Mouse (Mus musculus) embryonic facial prominence, embryonic 13.5 days (tissue): ENCODE results near the gene Nlgn2. TPM values are rescaled to one million over a fixed set of nuclear protein-coding genes. Genes with fewer than 3 reads are reported as not detected.
A peak's percentile ranks its signal among the peaks of the same experiment; 100 is the strongest.

Experiments used
- ATAC-seq: fragments of 200-750 bp; cut with Nextera tagmentation; 2 replicates; pipeline ENCODE4 v1.8.0; 2017; ENCODE audit warnings: low read depth; ENCODE audit not compliant: insufficient number of reproducible peaks, insufficient read depth, low FRiP score, low TSS enrichment
- H3K27ac ChIP-seq: fragments of 300-500 bp; sonication (generic); 2 replicates; pipeline ENCODE4 v1.5.1; 2015; ENCODE audit warnings: moderate library complexity, mild to moderate bottlenecking, inconsistent platforms
- H3K27me3 ChIP-seq: fragments of 300-500 bp; sonication (generic); 2 replicates; pipeline ENCODE4 v1.6.1; 2015; ENCODE audit warnings: mild to moderate bottlenecking, inconsistent platforms
- H3K36me3 ChIP-seq: fragments of 300-500 bp; sonication (generic); 2 replicates; pipeline ENCODE4 v1.6.1; 2015; ENCODE audit warnings: mild to moderate bottlenecking, inconsistent platforms
- H3K4me1 ChIP-seq: fragments of 300-500 bp; sonication (generic); 2 replicates; pipeline ENCODE4 v1.6.1; 2015; ENCODE audit warnings: inconsistent platforms
- H3K4me2 ChIP-seq: fragments of 300-500 bp; sonication (generic); 2 replicates; pipeline ENCODE4 v1.6.1; 2015; ENCODE audit warnings: moderate library complexity, mild to moderate bottlenecking, inconsistent platforms
- H3K4me3 ChIP-seq: fragments of 300-500 bp; sonication (generic); 2 replicates; pipeline ENCODE4 v1.5.1; 2015; ENCODE audit warnings: mild to moderate bottlenecking, inconsistent platforms
- H3K9ac ChIP-seq: fragments of 300-500 bp; sonication (generic); 2 replicates; pipeline ENCODE4 v1.6.1; 2015; ENCODE audit warnings: mild to moderate bottlenecking, inconsistent platforms
- H3K9me3 ChIP-seq: fragments of 300-500 bp; sonication (generic); 2 replicates; pipeline ENCODE4 v1.6.1; 2016; ENCODE audit warnings: inconsistent platforms
- WGBS: fragments of 180-500 bp; shearing (Covaris S2); methylation state at CpG from one replicate; pipeline ENCODE4 v1.1.7; 2015; ENCODE audit warnings: mixed read lengths; 5-methylcytosine and 5-hydroxymethylcytosine counted together
- polyA plus RNA-seq: library from polyadenylated mRNA; unstranded; fragments of >200 nt; fragmentation: Nextera tagmentation; extraction: Ambion mirVana; gene quantifications from 2 replicates; pipeline ENCODE4 v1.2.1, GENCODE M21; 2015

Gene Nlgn2
- polyA plus RNA-seq, 1 experiment from 2014 or later: 15.2 TPM

DNA sequence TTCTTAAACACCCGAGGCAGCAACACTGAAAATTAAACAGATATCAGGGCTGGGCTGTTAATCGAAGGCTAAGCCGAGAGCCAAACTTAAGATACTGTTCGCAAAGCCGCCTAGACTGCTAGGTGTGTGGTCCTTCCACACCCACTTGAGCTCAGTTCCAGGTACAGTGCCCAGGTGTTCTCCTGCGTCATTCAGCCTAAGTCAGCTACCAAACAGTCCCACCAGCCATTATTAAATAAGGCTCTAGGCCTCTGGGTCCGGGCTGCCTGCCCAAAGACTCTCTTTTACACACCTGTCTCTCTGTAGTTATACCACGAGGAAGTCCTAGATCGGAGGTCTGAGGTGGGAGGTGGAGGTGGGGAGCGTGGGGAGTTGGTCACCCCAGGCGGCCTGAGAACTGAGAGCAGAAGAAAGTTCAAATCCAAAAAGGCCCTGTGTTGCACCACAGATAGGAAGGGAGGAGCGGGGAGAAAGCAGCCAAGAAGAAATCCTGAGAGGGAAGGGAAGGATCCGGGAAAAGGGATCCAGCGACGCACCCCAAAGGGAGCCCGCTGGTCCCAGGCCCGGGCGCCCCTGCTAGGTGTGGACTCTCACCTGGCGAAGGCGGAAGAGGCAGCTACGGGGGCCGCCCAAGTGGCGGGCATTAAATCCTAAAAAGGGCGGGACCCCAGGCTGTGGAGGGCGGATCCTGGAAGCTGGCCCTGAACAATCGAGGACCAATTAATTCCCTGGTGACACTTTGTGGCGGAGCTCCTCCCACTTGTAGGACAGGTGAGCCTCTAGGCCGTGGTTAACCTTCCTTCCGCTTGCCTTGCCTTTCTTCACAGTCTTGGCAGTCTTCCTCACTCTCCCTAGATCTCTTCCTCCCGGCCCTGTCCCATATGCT lies 20.8 kb upstream of the Nlgn2 start, which contains the start of gene Tnk1:
Tnk1 (minus strand) TSS at position 618 of the 886 bp plus-strand sequence.
- H3K4me2 ChIP-seq: peak within 1 kb of the TSS; percentile 42
- peak within 1 kb of the TSS; percentile 27 for H3K4me3 ChIP-seq
- H3K27me3 ChIP-seq: peaks cover 27% of the 10 kb centered on the region
- 17% methylated on average over 30 of the region's 30 CpGs for WGBS
- peaks cover 9% of the 10 kb centered on the region for H3K4me1 ChIP-seq
- peak within 1 kb of the TSS; percentile 73 for H3K27ac ChIP-seq
- H3K9me3 ChIP-seq: no peaks in the 10 kb centered on the region
- H3K9ac ChIP-seq: peak within 1 kb of the TSS; percentile 58; the same call in 1 of the 2 replicates
- no peaks in the 10 kb centered on the region; the same call in 1 of the 2 replicates for H3K36me3 ChIP-seq
- no peak for ATAC-seq

DNA sequence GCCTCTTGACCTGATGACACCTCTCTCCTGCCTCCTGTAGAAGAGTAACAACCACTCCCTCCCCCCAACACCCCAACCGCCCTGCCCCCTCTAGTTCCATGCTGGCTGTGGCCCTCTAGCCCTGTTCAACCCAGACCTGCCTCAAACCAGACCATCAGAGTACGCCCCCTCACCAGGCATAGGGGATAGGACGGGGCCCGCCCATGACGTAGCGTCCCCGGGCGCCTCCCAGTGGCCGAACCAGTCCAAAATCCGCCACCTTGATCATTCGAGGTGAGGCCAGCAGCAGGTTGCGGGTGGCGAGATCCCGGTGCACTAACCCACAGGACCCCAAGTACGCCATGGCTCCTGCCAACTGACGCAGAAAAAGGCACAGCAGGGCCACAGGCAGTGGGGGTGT lies 17.8 kb upstream of the Nlgn2 start:
- Histone ChIP-seq H3K4me1 (peaks cover 18% of the 10 kb centered on the region), H3K9me3 (no peaks in the 10 kb centered on the region), H3K27ac (no peak overlapping the region), H3K27me3 (peaks cover 27% of the 10 kb centered on the region), H3K9ac (no peak overlapping the region), H3K4me2 (peak overlapping the region; percentile 30), H3K36me3 (peaks cover 27% of the 10 kb centered on the region), H3K4me3 (no peak overlapping the region)
- no peak for ATAC-seq
- WGBS: 25% methylated on average over 16 of the region's 16 CpGs

DNA sequence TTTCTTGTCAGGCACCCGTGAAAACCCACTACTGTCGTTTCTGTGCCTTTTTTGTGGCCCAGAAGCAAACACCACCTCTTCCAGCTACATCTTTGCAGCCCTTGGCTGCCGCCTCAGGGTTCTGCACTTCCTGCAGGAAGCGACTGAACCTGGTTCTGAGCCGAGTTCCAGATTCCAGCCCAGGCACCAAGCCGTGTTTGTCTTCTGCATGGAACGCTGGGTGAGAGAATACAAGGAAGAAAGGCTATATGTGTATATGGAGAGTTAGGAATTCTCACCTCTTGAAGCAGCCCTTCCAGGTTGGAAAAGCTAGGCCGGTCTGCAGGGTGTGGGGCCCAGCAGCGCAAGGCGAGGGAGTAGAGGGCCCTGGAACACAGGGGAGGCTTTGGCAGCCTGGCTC lies 17.1 kb upstream of the Nlgn2 start:
- Histone ChIP-seq H3K27me3 (peaks cover 26% of the 10 kb centered on the region), H3K4me3 (no peak overlapping the region), H3K9me3 (no peaks in the 10 kb centered on the region), H3K36me3 (peaks cover 34% of the 10 kb centered on the region), H3K9ac (no peak overlapping the region), H3K27ac (no peak overlapping the region), H3K4me2 (no peak overlapping the region), H3K4me1 (peaks cover 22% of the 10 kb centered on the region)
- WGBS: 84% methylated on average over 10 of the region's 10 CpGs
- ATAC-seq: no peak

- Histone ChIP-seq H3K27me3 (peaks cover 19% of the 10 kb centered on the region), H3K9me3 (no peaks in the 10 kb centered on the region), H3K4me3 (no peak overlapping the region), H3K36me3 (peaks cover 41% of the 10 kb centered on the region), H3K9ac (no peak overlapping the region), H3K27ac (no peak overlapping the region), H3K4me2 (no peak overlapping the region), H3K4me1 (peaks cover 22% of the 10 kb centered on the region)
- no peak for ATAC-seq
- WGBS: 74% methylated on average over 7 of the region's 7 CpGs
Observed at GRCm38 (mm10) chr11:69853994-69854393, 16.4 kb upstream of the Nlgn2 start.

DNA sequence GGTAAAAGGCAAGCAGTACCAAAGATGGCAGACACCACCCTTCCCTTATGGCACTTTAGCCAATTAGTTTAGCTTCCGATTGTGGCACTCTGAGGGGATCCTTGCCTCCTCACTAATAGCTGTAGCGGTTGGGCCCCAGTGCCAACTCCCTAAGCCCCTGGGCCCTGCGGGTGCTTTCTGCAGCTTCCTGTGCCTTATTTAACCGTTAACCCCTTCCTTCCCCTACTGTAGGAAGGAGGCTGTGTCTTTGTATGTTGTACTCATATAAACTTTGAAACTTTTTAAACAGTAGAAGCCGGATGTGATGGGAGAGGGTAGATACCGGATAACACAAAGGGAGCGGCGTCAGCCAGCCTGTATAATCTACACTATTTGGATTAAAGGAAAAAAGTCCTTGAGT lies 13.2 kb upstream of the Nlgn2 start:
- no peaks in the 10 kb centered on the region for H3K9me3 ChIP-seq
- peak overlapping the region; percentile 33; the same call in 1 of the 2 replicates for H3K27ac ChIP-seq
- peaks cover 2% of the 10 kb centered on the region; the same call in 1 of the 2 replicates for H3K27me3 ChIP-seq
- H3K4me3 ChIP-seq: no peak overlapping the region
- no peak for ATAC-seq
- WGBS: 63% methylated on average over 8 of the region's 8 CpGs
- peaks cover 55% of the 10 kb centered on the region for H3K36me3 ChIP-seq
- H3K4me2 ChIP-seq: no peak overlapping the region
- H3K9ac ChIP-seq: no peak overlapping the region
- H3K4me1 ChIP-seq: peaks cover 40% of the 10 kb centered on the region

DNA sequence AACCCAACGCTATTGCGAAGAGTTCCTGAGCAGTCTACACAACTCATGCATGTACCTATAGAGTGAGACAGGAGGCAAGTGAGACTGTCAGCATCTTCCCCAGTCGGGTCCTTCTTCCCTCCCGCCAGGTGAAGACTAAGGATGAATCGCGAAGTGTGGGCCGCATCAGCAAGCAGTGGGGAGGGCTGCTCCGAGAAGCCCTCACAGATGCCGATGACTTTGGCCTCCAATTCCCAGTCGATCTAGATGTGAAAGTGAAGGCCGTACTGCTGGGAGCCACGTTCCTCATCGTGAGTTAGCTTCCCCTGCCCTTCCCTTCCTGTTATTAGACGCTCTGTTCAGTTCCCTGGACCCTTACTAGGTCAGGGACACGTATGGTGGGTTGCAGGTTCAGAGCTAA lies 12.3 kb upstream of the Nlgn2 start:
- Histone ChIP-seq H3K4me1 (peaks cover 41% of the 10 kb centered on the region), H3K4me2 (no peak overlapping the region), H3K4me3 (no peak overlapping the region), H3K36me3 (peaks cover 55% of the 10 kb centered on the region), H3K27ac (no peak overlapping the region), H3K27me3 (no peaks in the 10 kb centered on the region), H3K9ac (no peak overlapping the region), H3K9me3 (no peaks in the 10 kb centered on the region)
- WGBS: 94% methylated on average over 15 of the region's 15 CpGs
- ATAC-seq: no peak

GRCm38 (mm10) chr11:69849128-69849527 lies 11.5 kb upstream of the Nlgn2 start:
- H3K4me2 ChIP-seq: no peak overlapping the region
- no peak overlapping the region for H3K4me3 ChIP-seq

GRCm38 (mm10) chr11:69848021-69848420 lies 10.4 kb upstream of the Nlgn2 start:
- Histone ChIP-seq H3K27ac (peak overlapping the region; percentile 96; the same call in 1 of the 2 replicates), H3K4me3 (peak overlapping the region; percentile 76), H3K4me2 (peak overlapping the region; percentile 94), H3K36me3 (peaks cover 54% of the 10 kb centered on the region), H3K4me1 (peaks cover 36% of the 10 kb centered on the region), H3K27me3 (no peaks in the 10 kb centered on the region), H3K9ac (peak overlapping the region; percentile 90; the same call in 1 of the 2 replicates), H3K9me3 (no peaks in the 10 kb centered on the region)
- WGBS: 94% methylated on average over 6 of the region's 6 CpGs
- no peak for ATAC-seq

More at GRCm38 (mm10) chr11:69849128-69849527, 11.5 kb upstream of the Nlgn2 start:
- H3K27me3 ChIP-seq: no peaks in the 10 kb centered on the region
- 0 out of 2 replicates have a peak overlapping the region, but pooled peaks have one; percentile 1 for H3K27ac ChIP-seq
- no peak overlapping the region for H3K9ac ChIP-seq
- peaks cover 55% of the 10 kb centered on the region for H3K36me3 ChIP-seq
- no peaks in the 10 kb centered on the region for H3K9me3 ChIP-seq
- H3K4me1 ChIP-seq: peaks cover 41% of the 10 kb centered on the region
- no peak for ATAC-seq
- 88% methylated on average over 9 of the region's 9 CpGs for WGBS

DNA sequence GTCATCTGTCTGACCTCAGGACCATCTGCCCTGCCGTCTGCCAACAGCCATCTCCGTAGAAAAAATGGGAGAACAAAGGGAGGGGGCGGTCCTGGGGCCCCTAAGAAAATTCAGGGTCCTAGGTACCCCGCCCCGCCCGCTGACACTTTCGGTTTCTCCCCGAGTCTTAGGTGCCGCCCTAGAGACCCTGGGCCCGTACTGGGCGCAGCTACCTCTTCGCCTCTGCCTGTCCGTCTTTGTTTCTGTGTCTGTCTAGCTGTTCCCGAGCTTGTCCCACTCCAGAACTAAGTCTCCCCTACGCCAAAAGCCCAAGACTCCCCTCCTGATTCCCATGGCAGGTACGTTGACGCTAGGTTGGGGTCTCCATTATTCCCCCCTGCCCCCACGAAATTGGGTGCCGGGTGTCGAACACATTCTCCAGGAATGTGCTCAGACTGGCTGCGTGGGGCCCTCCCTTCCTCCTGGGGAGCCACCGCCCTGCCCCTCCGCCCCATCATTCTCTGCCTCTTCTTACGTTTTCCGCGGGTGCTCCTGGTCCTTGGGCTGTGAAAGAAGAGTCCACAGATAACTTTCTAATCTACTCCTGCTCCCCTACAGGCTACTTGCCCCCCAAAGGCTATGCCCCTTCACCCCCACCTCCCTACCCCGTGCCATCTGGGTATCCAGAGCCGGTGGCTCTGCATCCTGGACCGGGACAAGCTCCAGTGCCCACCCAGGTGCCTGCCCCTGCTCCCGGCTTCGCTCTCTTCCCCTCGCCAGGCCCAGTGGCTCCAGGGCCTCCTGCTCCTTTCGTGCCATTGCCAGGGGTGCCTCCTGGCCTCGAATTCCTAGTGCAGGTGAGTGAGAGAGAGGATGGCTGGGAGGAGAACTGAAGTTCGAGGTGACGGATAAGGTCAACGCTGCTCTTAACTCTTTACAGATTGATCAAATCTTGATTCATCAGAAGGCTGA lies 9.4 kb upstream of the Nlgn2 start:
- H3K9me3 ChIP-seq: no peaks in the 10 kb centered on the region
- no peaks in the 10 kb centered on the region for H3K27me3 ChIP-seq
- H3K4me2 ChIP-seq: peak overlapping the region; percentile 94
- H3K4me1 ChIP-seq: peaks cover 35% of the 10 kb centered on the region
- peaks cover 44% of the 10 kb centered on the region for H3K36me3 ChIP-seq
- H3K4me3 ChIP-seq: peak overlapping the region; percentile 76
- ATAC-seq: peak; percentile 33; the same call in 1 of the 2 replicates
- H3K9ac ChIP-seq: peak overlapping the region; percentile 90
- 8% methylated on average over 37 of the region's 37 CpGs for WGBS
- peak overlapping the region; percentile 96 for H3K27ac ChIP-seq

DNA sequence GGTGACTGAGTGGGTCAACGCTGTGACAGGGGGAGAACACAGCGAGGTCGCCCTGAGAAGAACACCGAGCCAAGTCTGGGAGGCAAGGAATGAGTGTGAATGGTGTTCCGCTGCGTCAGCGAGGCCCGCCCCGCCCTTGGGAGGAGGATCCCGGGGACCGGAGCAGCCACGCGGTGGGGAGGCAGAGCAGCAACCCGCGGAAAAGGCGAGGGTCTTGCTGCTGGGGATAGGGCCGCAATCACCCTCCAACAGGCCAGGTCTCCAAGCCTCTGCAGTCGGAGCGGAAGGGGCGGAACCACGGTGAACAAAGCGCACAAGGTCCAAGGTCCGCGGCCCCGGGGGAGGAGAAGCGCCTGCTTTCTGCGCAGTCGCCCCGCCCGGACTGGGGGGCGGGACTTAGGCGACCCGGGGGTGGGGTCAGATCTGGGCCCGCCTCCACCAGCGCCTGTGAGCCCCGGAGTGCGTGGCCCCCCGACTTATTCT lies 8.7 kb upstream of the Nlgn2 start, which contains the start of gene Plscr3:
Plscr3 (plus strand) TSS at position 179 of the 483 bp plus-strand sequence.
- Histone ChIP-seq H3K9me3 (no peaks in the 10 kb centered on the region), H3K4me3 (peak within 1 kb of the TSS; percentile 76), H3K27ac (peak within 1 kb of the TSS; percentile 96), H3K27me3 (no peaks in the 10 kb centered on the region), H3K9ac (peak within 1 kb of the TSS; percentile 90), H3K36me3 (peaks cover 37% of the 10 kb centered on the region), H3K4me1 (peaks cover 35% of the 10 kb centered on the region), H3K4me2 (peak within 1 kb of the TSS; percentile 94)
- WGBS: under 1% methylated on average over 29 of the region's 38 CpGs
- ATAC-seq: peak; percentile 88

- H3K4me1 ChIP-seq: peaks cover 40% of the 10 kb centered on the region
- ATAC-seq: no peak
- WGBS: 2% methylated on average over 7 of the region's 7 CpGs
Observed at GRCm38 (mm10) chr11:69838714-69839104, 1.1 kb upstream of the Nlgn2 start.

More at GRCm38 (mm10) chr11:69838714-69839104, 1.1 kb upstream of the Nlgn2 start:
- H3K27ac ChIP-seq: peak overlapping the region; percentile 95
- no peaks in the 10 kb centered on the region for H3K9me3 ChIP-seq
- no peaks in the 10 kb centered on the region for H3K27me3 ChIP-seq
- peak overlapping the region; percentile 82 for H3K9ac ChIP-seq
- peak overlapping the region; percentile 92 for H3K4me2 ChIP-seq
- H3K4me3 ChIP-seq: peak overlapping the region; percentile 80
- H3K36me3 ChIP-seq: peaks cover 3% of the 10 kb centered on the region; the same call in 1 of the 2 replicates
